Mouse (Mus musculus): ENCODE results near the gene Cybrd1.

Cybrd1 gene

DNA sequence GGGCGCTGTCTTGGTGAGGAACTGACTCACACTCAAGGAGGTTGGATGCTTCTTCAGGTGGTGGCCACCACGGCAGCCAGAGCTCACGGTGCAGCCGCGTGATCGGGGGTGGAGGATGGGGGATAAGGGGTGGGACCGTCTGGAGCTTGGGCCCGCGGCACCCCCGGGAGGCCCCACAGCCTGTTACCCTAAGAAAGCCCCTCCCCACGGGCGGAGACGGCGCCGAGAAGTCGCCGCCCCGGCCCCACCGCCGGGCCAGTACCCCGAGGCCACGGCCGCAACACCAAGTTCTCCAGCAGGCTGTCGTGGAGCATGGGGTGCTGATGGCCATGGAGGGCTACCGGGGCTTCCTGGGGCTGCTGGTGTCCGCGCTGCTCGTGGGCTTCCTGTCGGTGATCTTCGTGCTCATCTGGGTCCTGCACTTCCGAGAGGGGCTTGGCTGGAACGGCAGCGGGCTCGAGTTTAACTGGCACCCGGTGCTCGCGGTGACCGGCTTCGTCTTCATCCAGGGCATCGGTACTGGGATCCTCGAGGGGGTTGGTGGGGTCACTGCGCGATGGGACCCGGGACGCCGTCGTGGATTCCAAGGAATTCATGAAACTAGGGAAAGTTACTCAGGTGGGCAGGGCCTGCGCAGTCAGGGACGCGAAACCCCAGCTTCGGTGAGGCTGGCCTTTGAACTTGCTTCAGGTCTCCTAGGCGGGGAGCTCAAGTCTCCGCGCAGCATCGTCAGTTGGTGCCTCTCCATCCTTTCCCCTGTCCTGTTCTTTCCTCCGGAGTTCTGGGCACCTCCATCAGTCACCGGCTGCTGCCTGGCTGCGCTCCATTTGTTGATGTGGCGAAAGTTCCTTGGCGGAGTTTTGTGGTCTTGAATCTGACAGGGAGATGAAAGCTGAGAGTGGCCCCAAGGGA is at the start of gene Cybrd1:
TSS of gene Cybrd1 (plus strand) at position 127 of the 912 bp plus-strand sequence.
- DNase-seq, result peak; percentile 34 to 49

GRCm38 (mm10) chr2:71071601-71072000 is 46.1 kb upstream of the Cybrd1 start:
- no peak for DNase-seq

DNA sequence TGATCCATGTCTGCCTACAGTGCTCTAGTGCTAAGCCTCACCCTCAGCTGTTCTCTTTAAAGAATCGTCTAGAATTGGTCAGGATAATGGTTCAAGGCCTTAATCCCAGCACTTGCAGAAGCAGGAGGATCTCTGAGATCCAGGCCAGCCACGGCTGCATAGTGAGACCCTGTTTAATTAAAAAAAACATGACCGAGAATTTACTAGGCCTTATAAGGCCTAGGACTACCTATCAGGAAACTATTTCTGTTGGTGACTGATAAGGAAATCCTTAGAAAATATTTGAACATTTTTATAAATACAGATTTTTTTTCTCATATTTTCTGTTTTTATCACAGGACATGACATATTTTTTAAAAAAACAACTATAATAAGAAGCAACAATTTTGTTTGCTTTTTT is 44.4 kb upstream of the Cybrd1 start:
- no peak for DNase-seq

GRCm38 (mm10) chr2:71073828-71074227 is 43.9 kb upstream of the Cybrd1 start:
- no peak for DNase-seq

GRCm38 (mm10) chr2:71082416-71082815 is 35.3 kb upstream of the Cybrd1 start:
- DNase-seq, result no peak

- no peak for DNase-seq
Measured at GRCm38 (mm10) chr2:71083454-71084193, 34.1 kb upstream of the Cybrd1 start.

DNA sequence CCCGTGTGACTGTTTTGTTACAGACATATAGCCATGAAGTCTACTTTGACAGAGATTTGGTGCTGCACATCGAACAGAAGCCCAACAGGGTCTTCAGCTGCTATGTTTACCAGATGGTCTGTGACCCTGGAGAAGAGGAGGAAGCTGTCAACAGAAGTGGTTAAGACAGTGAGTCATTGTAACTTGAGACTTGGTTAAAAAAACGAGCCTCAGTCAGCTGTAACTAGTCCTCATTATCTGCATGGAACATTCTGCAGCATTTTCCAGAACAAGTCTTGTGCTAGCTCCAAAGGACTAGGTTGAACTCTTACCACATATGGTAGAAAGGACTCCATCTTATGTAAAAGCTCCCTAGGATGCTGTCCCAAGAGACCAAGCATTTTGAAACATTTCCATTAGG is 28.0 kb upstream of the Cybrd1 start:
- no peak for DNase-seq

- no peak for DNase-seq
Measured at GRCm38 (mm10) chr2:71090660-71091445, 26.9 kb upstream of the Cybrd1 start.

- no peak for DNase-seq
Measured at GRCm38 (mm10) chr2:71096170-71096569, 21.6 kb upstream of the Cybrd1 start.

- no peak for DNase-seq
Measured at GRCm38 (mm10) chr2:71102621-71103291, 15.0 kb upstream of the Cybrd1 start.

DNA sequence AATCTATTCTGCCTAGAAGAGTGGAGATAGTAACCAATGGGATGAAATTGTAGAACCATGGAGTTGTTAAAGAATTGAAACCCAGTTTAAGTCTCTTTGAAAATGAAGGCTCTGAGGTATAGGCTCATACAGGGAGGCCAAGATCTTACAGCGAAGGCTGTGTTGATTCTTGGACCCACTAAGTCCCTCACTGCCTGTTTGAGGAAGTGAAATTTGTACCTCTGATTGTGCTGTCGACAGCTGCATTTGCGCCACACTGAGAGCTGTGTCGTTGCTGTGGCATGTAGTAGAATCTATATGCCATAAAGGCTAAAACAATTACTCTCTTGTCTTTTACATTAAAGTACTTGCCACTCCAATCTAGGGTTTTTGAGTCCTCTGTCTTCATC is 14.4 kb upstream of the Cybrd1 start:
- DNase-seq, result no peak

GRCm38 (mm10) chr2:71104696-71105095 is 13.0 kb upstream of the Cybrd1 start:
- no peak for DNase-seq

DNA sequence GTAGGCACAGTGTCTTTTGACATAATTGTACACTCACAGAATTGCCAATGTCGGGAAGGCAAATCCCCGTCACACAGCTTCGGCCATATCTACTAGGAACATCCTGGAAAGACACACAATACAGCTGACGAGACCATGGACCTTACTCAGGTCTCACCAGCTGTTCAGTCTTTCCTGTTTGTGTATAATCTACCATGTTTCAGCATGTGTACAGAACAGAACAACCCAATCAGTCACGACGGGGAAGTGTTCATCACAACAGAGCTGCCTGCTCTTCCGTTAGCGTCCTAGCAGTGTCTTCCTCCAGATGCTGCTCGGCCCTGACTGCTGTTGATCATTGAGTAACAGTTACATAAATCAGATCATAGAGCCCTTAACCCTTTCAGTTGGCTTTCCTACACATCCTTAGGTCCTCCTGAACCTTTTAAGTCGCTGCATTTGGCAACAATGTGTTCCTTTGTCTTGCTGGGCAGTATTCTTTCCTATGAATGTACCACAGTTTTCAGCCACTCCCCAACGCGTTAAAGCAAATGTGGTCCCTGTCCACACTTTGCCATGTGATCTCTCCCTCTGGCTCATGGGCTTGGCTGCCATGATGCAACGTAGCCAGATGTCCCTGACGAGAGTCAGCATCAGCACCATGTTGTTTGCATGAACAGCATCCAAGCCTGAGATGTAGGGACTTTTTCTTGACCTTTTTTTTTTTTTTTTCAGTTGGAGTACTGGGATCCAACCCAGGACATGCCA is 12.1 kb upstream of the Cybrd1 start:
- no peak for DNase-seq

DNA sequence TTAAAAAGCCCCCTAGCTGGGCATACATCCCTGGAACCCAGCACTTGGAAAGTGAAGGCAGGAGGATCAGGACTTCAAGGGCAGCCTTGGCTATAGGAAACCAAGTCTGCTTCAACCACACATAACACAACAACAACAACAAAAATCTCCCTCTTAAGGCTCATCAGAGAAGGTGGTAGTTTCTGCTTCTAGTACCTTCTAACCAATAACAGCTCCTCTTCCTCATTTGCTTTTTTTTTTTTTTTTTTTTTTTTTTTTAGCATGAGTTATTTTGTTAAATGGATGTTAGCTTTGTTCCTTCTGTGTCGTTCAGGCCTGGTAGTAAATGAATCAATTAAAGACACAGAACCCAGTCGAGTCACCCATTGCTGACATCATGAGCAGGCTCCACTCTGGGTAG is 10.5 kb upstream of the Cybrd1 start:
- no peak for DNase-seq

DNA sequence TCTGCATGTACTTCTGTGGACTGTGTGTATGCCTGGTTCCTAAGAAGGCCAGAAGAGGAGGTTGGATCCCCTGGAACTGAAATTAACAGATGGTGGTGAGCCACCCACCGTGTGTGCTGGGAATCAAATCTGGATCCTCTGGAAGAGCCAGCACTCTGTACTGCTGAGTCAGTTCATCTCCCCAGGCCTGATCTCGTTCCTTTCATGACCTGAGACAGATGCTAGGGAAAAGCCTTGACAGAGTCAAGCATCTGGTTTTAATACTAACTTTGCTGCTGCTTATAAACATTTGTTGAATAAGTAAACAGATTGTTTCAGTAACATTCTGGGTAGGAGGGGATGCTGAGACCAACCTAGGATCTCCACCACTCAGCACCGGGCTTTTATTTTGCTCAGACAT is 9.2 kb upstream of the Cybrd1 start:
- no peak for DNase-seq

GRCm38 (mm10) chr2:71113489-71114171 is 4.1 kb upstream of the Cybrd1 start:
- DNase-seq, result no peak

DNA sequence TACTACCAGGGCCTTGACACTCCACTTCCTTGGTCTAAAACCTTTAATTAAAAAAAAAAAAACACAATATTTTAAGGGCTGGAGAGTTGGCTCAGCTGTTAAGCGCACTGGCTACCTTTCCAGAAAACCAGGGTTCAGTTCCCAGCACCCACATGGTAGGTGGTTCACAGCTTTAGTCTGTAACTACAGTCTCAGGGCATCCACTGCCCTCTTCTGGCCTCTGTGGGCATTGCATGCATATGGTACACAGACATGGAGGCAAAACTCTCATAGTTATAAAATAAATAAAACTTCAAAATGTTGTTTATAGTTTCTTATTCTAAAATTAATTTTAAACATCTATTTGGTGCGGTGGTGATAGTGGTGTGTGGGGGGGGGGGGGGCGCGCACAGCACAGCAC is 1.6 kb upstream of the Cybrd1 start:
- DNase-seq, result no peak

- no peak for DNase-seq
Measured at GRCm38 (mm10) chr2:71120844-71121243, 3.1 kb downstream of the Cybrd1 start.

- DNase-seq, result no peak
Measured at GRCm38 (mm10) chr2:71121406-71121805, 3.7 kb downstream of the Cybrd1 start.

DNA sequence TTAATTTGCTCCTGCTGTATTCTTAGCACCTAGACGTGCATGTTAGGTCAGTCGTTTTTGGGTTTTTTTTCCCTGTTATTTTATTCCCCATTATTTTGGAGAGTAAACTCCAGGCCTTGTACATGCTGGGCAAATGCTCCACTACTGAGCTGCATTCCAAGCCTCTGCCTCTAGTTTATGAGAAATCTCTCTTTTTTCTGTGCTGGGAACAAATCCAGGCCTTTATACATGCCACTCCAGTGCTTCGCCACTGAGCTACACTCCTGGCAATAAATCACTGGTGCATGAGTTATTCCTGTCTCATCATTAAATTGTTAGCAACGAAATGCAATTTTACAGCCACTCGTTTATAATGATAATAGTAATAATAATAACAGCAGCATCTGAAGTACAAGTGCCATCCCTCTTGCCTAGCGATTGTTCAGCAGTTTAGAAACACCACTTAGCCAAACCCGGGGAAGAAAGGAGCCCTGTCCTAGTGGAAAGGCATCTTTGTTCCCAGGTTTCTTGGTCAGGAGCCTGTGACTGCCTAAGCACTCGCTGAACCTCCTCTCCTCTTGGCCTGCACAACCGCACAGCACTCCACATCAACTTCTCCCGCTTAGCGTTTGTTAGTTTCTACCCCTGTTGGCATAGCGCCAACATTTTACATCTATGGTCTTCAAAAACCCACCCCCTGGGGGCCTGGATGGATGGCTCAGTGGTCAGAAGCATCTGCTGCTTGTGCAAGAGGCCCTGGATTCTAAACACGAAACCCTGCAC is 4.7 kb downstream of the Cybrd1 start:
- DNase-seq, result no peak

DNA sequence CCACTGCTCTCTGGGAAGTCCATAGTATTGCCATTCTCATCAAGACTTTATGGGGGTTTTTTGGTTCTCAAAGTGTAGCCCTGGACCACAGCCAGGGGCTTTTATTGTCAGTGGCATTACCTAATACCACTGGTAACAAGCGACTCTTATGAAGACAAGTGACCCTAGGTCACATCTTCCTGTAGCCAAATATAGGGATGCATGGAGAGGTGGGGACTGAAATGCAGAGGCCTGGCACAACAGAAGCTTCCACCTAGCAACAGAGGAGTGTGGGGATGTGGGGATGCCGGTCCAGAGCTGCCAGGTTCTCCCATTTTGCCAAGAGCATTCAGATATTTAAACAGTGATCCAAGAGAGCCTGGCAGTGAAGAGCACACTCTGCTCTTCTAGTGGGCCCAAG is 5.9 kb downstream of the Cybrd1 start:
- DNase-seq, result no peak
